Mouse (Mus musculus): ENCODE results near the gene Grap2. TPM values are rescaled to one million over a fixed set of nuclear protein-coding genes. Genes with fewer than 3 reads are reported as not detected.

The Grap2 gene
- polyA plus RNA-seq, 1 experiment: not detected

DNA sequence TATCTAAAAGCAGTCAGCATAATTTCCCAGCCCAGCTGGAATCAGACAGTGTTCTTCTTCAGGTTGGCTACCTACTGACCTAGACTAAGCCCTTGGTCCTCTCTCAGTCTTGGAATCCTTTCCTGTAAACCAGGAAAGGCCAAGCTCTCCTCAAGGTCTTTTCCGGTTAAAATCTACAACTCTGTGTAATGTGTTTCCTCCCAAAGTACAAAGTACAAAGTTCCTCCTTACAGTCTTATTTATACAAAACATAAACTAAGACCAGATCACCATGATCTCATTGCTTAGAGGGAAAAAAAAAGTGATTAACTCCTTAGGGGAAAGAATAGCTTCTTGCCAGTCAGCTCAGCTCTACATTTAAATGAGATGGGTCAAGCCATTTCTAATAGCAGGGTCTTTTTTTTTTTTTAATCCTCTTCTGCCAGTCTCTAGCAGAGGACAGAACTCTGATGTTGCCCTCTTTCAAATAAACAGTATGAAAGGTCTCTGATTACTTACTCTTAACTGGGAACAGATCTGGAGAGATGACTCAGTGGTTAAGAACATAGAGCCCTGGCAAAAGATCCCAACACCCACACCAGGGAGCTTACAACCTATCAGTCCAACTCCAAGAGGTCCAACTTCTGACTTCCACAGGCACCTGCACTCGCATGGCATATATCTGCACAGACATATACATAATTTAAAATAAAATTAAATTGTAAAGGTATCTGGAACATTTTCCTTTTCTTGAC is 69.5 kb downstream of the Grap2 start:
- no peak for TF ChIP-seq MYOG (IDR thresholded peaks at IDR 0.05; ENCODE audit: control insufficient read depth in 1 of 3, insufficient read depth in 1 of 3, insufficient read length in 2 of 3, low read depth in 2 of 3)
- TF ChIP-seq SRF (IDR thresholded peaks at IDR 0.05; ENCODE audit: control insufficient read depth, insufficient read length, low read depth): no peak
- no peak for TF ChIP-seq E2F4 (IDR thresholded peaks at IDR 0.05; ENCODE audit: insufficient read depth)
- no peak for TF ChIP-seq CEBPB (IDR thresholded peaks at IDR 0.05; ENCODE audit: insufficient read depth, poor library complexity, severe bottlenecking)
- no peak for TF ChIP-seq REST (IDR thresholded peaks at IDR 0.05; ENCODE audit: insufficient read depth, insufficient read length)
- TF ChIP-seq POLR2A (IDR thresholded peaks at IDR 0.05; ENCODE audit: insufficient read length, low read depth): no peak
- no peak for TF ChIP-seq MYOD1 (IDR thresholded peaks at IDR 0.05; ENCODE audit: control insufficient read depth in 1 of 3, insufficient read length in 2 of 3, low read depth in 2 of 3)
- no peak for TF ChIP-seq USF1 (IDR thresholded peaks at IDR 0.05; ENCODE audit: low read depth)
- TF ChIP-seq TCF3 (IDR thresholded peaks at IDR 0.05; ENCODE audit: insufficient read length, low read depth): no peak
- TF ChIP-seq POLR2AphosphoS2 (IDR thresholded peaks at IDR 0.05; ENCODE audit: insufficient read length, low read depth): no peak
- no peak for TF ChIP-seq TCF12 (IDR thresholded peaks at IDR 0.05; ENCODE audit: insufficient read depth, poor library complexity, severe bottlenecking)
- no peak for TF ChIP-seq MAX (IDR thresholded peaks at IDR 0.05; ENCODE audit: low read depth)
- no peaks in the 10 kb centered on the region for H3K27me3 ChIP-seq (ENCODE audit: control insufficient read depth, insufficient read depth, insufficient read length)
- H3K36me3 ChIP-seq (ENCODE audit: control insufficient read depth, insufficient read depth): no peaks in the 10 kb centered on the region
- H3K4me3 ChIP-seq: no peak overlapping the region
- H3K79me2 ChIP-seq (ENCODE audit: control insufficient read depth, insufficient read depth): no peaks in the 10 kb centered on the region
- H3ac ChIP-seq (ENCODE audit: control insufficient read depth, insufficient read length): no peak overlapping the region
- H3K4me2 ChIP-seq (ENCODE audit: low read depth): no peak overlapping the region

DNA sequence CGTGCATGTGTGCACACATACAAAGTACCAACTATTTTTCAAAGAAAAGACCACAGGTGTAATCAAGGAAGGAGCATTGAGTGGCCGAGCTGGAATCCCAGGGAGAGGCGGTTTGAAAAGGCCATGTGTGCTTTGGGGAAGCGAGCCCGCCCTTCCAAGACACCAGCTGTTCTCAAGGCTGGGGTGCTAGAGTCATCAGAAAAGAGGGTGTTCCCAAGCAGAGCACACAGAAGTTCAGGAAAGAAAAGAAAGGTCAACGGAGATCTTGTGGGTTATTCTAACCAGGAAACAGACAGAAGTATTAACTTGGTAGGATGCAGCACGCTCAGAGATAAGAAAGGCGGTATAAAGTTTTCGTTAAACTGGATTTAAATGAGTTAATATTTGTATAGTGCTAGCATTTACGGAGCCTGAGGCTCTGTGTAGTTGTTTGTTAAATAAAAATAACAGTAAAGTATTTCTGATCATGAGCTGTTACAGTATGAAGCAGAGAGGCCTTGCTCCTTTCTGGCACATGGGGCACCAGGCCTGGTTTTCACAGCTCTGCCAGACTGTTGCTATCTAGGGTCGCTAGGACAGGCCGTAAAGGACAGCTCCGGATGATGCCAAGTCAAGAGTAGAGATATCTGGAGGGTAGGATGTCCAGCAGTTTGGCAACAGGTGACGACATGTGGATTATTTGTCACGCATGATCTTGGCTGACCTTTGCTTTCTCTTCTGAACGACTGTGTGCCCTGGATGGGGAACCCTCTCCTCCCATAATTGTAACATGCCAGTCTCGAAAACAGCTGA is 72.8 kb downstream of the Grap2 start:
- no peaks in the 10 kb centered on the region for H3K36me3 ChIP-seq (ENCODE audit: control insufficient read depth, insufficient read depth)
- H3ac ChIP-seq (ENCODE audit: control insufficient read depth, insufficient read length): no peak overlapping the region
- no peaks in the 10 kb centered on the region for H3K27me3 ChIP-seq (ENCODE audit: control insufficient read depth, insufficient read depth, insufficient read length)
- H3K4me2 ChIP-seq (ENCODE audit: low read depth): no peak overlapping the region
- TF ChIP-seq POLR2A (IDR thresholded peaks at IDR 0.05; ENCODE audit: insufficient read length, low read depth) (no peak), MYOD1 (IDR thresholded peaks at IDR 0.05; ENCODE audit: control insufficient read depth in 1 of 3, insufficient read length in 2 of 3, low read depth in 2 of 3) (peak in 1 of 3 experiments; percentile 17)
- H3K79me2 ChIP-seq (ENCODE audit: control insufficient read depth, insufficient read depth): no peaks in the 10 kb centered on the region
- no peak overlapping the region for H3K4me3 ChIP-seq

- H3K4me3 ChIP-seq: no peak overlapping the region
- no peaks in the 10 kb centered on the region for H3K36me3 ChIP-seq (ENCODE audit: control insufficient read depth, insufficient read depth)
- no peak overlapping the region for H3K4me2 ChIP-seq (ENCODE audit: low read depth)
- H3K27me3 ChIP-seq (ENCODE audit: control insufficient read depth, insufficient read depth, insufficient read length): no peaks in the 10 kb centered on the region
- H3ac ChIP-seq (ENCODE audit: control insufficient read depth, insufficient read length): no peak overlapping the region
- TF ChIP-seq REST (IDR thresholded peaks at IDR 0.05; ENCODE audit: insufficient read depth, insufficient read length): no peak
- no peak for TF ChIP-seq MYOG (IDR thresholded peaks at IDR 0.05; ENCODE audit: control insufficient read depth in 1 of 3, insufficient read depth in 1 of 3, insufficient read length in 2 of 3, low read depth in 2 of 3)
- TF ChIP-seq USF1 (IDR thresholded peaks at IDR 0.05; ENCODE audit: low read depth): no peak
- no peak for TF ChIP-seq TCF3 (IDR thresholded peaks at IDR 0.05; ENCODE audit: insufficient read length, low read depth)
- TF ChIP-seq TCF12 (IDR thresholded peaks at IDR 0.05; ENCODE audit: insufficient read depth, poor library complexity, severe bottlenecking): no peak
- no peak for TF ChIP-seq MAX (IDR thresholded peaks at IDR 0.05; ENCODE audit: low read depth)
- TF ChIP-seq POLR2AphosphoS2 (IDR thresholded peaks at IDR 0.05; ENCODE audit: insufficient read length, low read depth): no peak
- TF ChIP-seq CEBPB (IDR thresholded peaks at IDR 0.05; ENCODE audit: insufficient read depth, poor library complexity, severe bottlenecking): no peak
- no peak for TF ChIP-seq SRF (IDR thresholded peaks at IDR 0.05; ENCODE audit: control insufficient read depth, insufficient read length, low read depth)
- H3K79me2 ChIP-seq (ENCODE audit: control insufficient read depth, insufficient read depth): no peaks in the 10 kb centered on the region
Measured at GRCm38 (mm10) chr15:80648977-80649606, 76.7 kb downstream of the Grap2 start.

GRCm38 (mm10) chr15:80650412-80650811 is 78.0 kb downstream of the Grap2 start:
- TF ChIP-seq POLR2AphosphoS2 (IDR thresholded peaks at IDR 0.05; ENCODE audit: insufficient read length, low read depth) (no peak), REST (IDR thresholded peaks at IDR 0.05; ENCODE audit: insufficient read depth, insufficient read length) (no peak), MYOD1 (IDR thresholded peaks at IDR 0.05; ENCODE audit: control insufficient read depth in 1 of 3, insufficient read length in 2 of 3, low read depth in 2 of 3) (no peak), TCF12 (IDR thresholded peaks at IDR 0.05; ENCODE audit: insufficient read depth, poor library complexity, severe bottlenecking) (no peak), E2F4 (IDR thresholded peaks at IDR 0.05; ENCODE audit: insufficient read depth) (no peak), MAX (IDR thresholded peaks at IDR 0.05; ENCODE audit: low read depth) (no peak), CEBPB (IDR thresholded peaks at IDR 0.05; ENCODE audit: insufficient read depth, poor library complexity, severe bottlenecking) (no peak), TCF3 (IDR thresholded peaks at IDR 0.05; ENCODE audit: insufficient read length, low read depth) (no peak), MYOG (IDR thresholded peaks at IDR 0.05; ENCODE audit: control insufficient read depth in 1 of 3, insufficient read depth in 1 of 3, insufficient read length in 2 of 3, low read depth in 2 of 3) (no peak), POLR2A (IDR thresholded peaks at IDR 0.05; ENCODE audit: insufficient read length, low read depth) (no peak), USF1 (IDR thresholded peaks at IDR 0.05; ENCODE audit: low read depth) (no peak), SRF (IDR thresholded peaks at IDR 0.05; ENCODE audit: control insufficient read depth, insufficient read length, low read depth) (no peak)
- no peak overlapping the region for H3K4me2 ChIP-seq (ENCODE audit: low read depth)
- no peaks in the 10 kb centered on the region for H3K36me3 ChIP-seq (ENCODE audit: control insufficient read depth, insufficient read depth)
- H3K79me2 ChIP-seq (ENCODE audit: control insufficient read depth, insufficient read depth): no peaks in the 10 kb centered on the region
- H3K4me3 ChIP-seq: no peak overlapping the region
- no peak overlapping the region for H3ac ChIP-seq (ENCODE audit: control insufficient read depth, insufficient read length)
- no peaks in the 10 kb centered on the region for H3K27me3 ChIP-seq (ENCODE audit: control insufficient read depth, insufficient read depth, insufficient read length)

Data from myocyte (in vitro differentiated cells).